Mouse (Mus musculus) neutrophil, adult 65 days (primary cell): ENCODE results near the gene Ankrd26. TPM values are rescaled to one million over a fixed set of nuclear protein-coding genes. Genes with fewer than 3 reads are reported as not detected.

Experiments
- total RNA-seq: library from RNA; stranded (reverse); gene quantifications from 2 replicates; pipeline ENCODE4 v1.2.4, GENCODE M21; 2023

The Ankrd26 gene
- 1.3 and 3.9 TPM in 2 replicates for total RNA-seq

DNA sequence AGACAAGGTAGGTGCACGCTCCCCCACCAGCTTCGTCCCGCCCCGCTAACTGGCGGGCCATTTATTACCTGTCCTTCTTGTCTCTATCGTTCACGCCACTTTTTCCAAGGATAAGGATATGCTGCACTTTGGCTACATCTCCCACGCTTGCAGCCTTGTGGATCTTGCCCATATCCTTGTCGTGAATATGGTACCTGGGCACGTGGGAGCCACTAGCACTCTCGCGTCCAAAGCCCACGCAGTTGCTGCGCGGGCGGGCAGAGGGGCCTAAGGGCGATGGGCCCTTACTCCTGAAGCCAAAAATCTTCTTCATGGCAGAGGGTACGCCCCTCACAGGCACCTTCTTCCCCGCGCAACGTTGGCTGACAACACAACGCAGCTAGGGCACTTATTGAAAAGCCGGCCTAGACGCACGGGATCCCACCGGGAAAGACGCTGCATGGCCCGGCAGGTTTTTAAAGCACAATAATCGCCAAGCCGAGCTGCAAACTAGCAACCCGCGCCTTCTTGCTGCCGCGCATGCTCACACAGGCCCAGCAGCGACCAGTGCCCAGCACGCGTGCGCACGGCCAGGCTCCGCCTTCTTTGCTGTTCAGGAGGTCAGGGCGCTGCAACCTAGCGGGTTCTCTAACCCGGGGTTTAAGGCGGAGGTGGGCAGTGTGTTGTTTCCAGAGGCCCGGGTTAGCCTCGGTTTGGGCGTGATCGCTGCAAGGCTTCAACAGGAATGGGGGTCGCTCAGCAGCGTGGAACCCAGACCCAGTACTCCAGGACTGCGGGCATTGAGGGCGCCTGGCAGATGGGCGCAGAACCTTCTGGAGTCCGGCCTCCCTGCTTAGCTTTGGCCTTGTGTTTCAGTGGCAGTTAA lies at the start of gene Ankrd26:
Gene Ankrd26, minus strand, starts transcription at position 482 of the 865 bp plus-strand sequence.

DNA sequence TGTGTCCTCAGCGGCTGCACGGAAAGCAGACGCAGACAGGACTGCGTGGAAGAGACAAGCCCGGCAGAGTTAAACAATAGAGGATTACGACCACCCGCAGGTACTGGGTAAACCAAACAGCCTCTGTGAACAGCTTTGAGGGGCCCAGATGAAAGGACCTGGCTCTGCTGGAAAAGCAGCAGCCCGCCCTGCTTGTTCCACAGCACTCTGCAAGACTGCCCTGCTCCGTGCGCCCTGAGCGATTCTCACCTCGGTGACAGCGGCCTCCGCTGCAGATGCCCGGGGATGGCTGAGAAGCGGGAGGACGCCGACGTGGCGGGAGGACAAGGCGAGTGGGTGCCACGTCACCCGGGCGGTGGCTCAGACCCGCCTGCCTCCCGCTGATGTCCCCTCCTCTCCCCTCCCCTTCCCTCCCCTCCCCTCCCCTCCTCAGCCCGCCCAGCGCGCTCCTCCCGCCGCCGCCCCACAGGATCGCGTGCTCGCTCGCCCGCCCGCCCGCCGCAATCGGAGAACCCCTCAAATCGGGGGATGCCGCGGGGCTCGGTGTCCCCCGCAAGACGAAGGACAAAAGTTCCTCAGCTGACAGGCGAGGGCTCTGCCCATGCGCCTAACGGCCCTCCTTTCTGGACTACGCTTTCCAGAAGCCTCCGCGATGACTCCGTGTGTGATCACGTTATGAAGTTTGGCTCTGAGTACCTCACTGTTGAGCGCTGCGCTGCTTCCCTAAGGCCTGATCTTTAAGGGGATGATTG lies 82.9 kb downstream of the Ankrd26 start, which contains the start of gene Zfp9:
Gene Zfp9, minus strand, starts transcription at position 364 of the 752 bp plus-strand sequence.

DNA sequence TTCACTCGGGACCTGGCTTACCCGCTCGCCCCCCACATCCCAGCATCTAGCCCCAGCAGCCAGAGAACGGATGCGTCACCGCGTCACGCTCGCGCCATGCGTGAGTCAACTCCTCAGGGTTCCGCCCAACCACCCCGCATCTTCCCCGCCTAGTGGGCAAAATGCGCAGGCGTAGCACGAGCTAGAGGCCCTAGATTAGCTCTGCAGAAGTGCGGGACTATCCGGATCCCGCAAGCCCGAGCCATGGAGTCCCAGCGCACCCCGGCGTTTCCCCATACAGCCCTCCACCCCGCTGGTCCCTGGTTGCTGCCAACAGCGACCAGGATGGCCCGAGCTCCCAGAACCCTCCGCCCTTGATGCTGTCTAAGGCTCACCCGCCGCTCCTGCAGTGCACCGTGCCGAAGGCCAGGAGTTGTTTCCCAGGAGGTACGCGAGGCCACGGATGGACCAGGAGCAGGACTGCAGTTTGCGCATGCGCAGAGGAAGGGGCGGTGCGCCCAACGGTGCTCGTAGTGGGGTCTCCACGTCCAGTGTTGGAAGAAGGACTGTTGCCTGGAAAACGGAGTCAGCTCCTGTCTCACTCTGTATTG lies 106.9 kb downstream of the Ankrd26 start, which contains the start of gene Zfp248:
Gene Zfp248, minus strand, starts transcription at position 487 of the 590 bp plus-strand sequence.

Other genes with a start within 250 kb of the Ankrd26 start
- gene Bms1, start 142.8 kb downstream of the Ankrd26 start, total RNA-seq = 16.5 and 19.6 TPM in 2 replicates
- 1.0 TPM in 1 of 2 replicates, not detected in the other for gene Zfp248, start 106.7 kb downstream of the Ankrd26 start, total RNA-seq
- 0.13 TPM in 1 of 2 replicates, not detected in the other for gene Zfp9, start 82.9 kb downstream of the Ankrd26 start, total RNA-seq